Mouse (Mus musculus) left cerebral cortex, adult 8-10 months (tissue): ENCODE measurements around the gene Dgki. TPM values are rescaled to one million over a fixed set of nuclear protein-coding genes. Genes with fewer than 3 reads are reported as not detected.

Experiments
- DNase-seq, 2 experiments: peaks; one replicate each; pipeline ENCODE4 v3.0.0; 2022; ENCODE audit warnings: low spot score in 2 of 2
- total RNA-seq, 4 experiments: library from RNA; stranded (reverse); gene quantifications; 2 replicates each; pipeline ENCODE4 v1.2.4; 2022

The Dgki gene
- total RNA-seq, 4 experiments from 2014 or later, result 88.8 to 107 (median 95.6) TPM

DNA sequence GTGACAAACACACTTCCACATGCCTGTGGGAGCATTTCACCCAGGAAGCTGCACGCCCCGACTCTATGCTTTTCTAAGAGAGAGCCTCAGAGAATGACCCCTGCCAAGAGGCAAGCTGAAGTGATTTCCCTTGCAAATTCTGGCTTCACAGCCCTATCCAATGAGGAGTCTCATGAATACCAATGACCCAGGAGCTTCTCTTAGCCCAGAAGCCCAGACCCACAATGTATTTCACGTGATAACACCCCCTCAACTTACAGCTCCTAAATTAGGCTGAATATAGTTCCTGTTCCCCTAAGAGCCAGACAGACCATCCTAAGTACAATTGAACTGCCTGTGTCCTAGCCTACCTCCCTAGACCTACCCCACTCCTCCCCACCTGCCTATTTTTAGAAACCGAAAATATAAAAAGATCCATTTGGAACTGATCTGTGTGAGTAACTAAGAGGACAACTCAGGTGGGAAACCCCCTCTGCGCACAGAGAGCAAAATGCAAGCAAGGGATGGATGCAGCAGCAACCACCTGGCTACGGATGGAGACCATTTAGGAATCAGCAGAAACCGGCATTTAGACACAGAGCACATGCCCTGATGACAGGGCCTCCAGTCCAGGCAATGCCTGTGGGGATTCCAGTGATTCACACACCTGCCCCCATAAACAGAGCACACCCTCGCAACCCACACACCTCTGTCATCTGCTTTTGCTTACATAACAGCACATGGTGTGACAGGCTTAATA lies 2.1 kb downstream of the Dgki start:
- peak in 1 of 2 experiments; percentile 56 for DNase-seq

DNA sequence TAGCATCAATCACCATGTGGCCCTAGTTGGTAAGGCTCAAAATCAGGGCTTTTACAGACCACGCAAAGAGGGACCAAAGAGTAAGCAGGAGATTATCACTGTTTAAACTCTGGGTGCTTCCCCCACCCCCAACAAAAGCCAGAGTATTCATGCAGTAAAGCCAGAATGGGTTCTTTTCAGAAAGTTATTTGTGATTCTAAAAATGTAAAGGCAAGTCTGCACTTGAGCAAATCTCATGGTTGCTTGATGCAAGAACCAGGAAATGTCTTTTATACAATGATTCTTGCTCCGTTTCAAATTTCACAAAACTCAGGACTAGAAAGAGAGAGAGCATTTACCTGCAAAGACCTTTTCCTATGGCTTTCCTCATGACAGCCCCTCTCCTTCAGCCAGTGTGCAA lies 7.9 kb downstream of the Dgki start:
- DNase-seq, result no peak

DNA sequence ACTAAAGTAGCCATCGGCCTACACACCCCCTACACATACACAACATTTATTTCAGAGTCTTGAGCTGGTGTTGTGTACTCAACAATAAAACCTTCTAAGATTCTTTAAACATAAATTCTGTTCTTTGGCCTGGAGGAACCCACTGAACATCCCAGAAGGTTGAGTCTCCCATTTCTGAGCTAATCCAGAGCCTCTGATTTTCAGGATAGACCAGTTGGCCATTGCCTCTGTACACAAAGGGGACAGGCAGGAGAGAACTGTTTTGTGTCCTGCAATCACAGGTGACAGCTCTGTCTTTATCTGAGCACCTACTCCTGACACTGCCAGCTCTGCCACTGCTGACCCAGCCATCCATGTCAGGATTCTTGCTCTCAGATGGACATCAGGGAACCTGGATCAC lies 8.8 kb downstream of the Dgki start:
- DNase-seq, result no peak

DNA sequence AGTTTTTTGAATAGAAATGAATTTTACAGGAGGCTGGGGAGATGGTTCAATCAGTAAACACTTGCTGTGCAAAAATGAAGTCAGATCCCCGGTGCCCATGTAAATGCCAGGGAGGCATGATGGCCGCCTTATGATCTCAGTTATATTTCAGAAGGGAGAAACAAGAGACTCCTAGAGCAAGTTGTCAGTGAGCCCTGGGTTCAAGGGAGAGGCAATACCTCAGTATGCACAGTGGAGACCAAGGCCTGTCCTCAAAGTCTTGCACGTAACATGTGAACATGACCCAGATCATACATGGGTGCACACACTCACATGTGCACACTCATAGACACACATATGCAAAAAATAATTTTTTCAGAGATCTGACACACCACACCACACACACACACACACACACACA lies 9.3 kb downstream of the Dgki start:
- no peak for DNase-seq

DNA sequence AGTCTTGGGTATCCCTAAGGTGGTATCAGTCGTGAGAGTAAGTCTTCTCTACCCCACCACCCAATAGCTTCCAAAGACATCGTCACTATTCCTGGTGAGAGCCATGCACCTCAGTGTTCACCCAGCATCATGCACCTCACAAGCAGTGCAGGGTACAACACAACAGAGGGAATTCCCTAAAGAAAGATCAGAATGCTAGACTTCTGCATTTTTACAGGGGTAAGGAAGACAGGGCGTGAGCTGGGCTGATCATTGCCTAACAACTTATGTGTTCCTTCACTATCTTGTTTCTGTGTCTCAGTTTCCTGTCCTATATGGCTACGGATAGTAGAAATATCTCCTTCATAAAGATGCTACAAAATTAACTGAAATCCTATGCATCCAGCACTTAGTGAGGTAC lies 13.8 kb downstream of the Dgki start:
- no peak for DNase-seq

DNA sequence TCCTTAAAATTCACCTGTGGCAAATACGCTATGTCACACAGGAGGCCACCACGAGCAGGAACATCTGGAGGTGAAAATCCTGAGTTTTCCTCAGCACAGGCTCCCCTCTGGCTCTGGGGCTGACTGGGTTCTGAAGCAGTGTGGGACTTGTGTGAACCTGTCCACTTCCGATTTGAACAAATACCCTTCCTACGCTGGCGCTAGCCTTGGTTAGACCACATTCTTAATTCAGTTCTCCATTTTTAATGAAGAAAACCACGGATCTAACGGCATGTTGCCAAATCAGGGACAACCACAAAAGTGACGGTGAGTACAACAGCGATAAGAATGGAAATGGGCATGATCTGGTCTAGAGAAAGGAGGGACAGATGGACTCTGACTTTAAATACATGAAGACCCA lies 15.1 kb downstream of the Dgki start:
- DNase-seq, result no peak

DNA sequence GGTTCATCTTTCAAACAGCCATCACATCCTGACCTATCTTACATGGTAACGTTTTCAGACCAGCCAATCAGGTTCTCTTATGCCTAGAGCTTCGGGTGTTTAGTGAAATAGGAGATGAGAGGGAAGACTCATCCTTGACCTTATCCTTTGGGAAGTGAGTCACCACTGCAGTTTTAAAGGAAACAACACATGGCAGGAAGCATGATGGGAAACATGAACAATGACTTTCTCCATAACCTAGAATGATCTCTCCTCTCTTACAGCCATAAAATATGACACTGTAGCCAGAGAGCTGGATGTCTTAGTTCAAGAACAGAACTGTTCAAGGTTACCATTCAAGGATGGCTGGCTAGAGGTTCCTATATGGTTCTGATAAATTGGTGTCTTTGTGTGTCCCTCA lies 16.6 kb downstream of the Dgki start:
- no peak for DNase-seq

DNA sequence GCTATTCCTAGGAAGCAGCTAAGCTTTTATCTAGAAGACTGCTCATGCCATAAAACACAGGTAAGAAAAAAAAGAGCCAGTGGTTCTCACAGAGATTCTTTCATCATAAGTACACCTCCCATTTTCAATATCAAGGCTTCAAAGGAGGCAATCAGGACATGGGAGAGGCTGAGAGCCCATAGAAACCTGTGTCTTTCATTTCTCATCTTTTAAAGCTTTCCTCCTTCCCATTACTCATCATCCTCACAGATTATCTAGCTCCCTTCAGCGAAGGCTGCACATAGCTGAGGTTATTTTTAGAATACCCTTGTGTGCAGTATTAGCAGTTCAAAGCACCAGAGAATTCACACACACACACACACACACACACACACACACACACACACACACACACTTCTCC lies 17.3 kb downstream of the Dgki start:
- DNase-seq, result no peak

DNA sequence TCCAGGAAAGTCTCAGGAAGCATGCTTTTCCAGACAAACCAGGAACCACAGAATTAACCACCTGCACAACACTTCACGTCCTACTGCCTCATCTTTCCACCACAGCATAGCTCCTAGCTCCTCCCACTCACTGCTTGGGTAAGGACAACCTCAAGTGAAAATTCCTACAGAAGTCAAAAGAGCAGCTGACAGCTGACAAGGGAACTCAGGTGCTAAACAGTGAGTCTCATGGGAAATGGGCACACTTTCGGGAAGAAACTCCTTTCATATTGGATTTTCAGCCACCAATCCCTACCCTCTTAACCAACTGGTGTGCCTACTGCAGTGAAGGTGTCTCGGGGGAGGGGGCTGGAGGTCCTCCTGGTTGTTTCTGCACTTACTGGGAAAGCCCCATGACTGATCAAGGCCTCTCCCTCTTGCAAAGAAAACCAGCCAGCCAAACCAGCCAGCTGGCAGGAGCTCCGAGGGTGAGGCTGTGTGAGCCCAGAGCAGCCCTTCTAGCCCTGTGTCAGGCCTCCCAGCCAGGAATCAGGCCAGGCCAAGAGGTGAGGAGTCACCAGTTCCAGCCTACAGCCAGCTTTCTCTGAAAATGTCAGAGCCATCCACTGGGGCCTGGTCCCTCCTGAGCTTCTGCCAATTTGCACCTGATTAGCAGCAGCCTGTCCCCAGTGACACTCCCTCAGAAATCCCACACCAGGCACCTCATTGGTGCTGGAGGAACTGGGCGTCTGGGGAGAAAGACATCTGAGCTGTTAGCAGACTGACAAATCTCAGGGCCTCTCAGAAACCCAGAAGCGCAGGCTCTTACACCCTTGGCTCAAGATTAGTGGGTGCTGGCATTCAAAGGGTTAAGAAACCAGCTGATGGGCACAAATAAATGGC lies 22.9 kb downstream of the Dgki start:
- no peak for DNase-seq

DNA sequence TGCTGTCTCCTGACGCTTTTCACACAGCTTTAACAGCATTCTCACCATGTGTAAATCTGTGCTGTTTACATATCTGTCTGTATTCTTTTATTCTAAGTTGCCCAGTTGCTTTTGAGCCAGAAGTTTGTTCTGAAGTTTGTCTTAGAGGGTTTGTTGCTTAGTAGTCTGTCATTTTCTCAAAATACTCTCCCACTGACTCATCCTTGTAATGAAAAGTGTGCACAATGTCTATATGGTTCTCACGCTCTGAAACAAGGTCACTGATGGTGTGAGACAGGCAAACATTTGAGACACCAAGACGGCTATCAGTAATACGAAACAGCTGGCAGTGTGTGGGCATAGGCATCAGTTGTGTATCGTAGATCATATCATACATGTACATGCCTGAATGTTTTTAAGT lies 23.8 kb downstream of the Dgki start:
- DNase-seq, result no peak

DNA sequence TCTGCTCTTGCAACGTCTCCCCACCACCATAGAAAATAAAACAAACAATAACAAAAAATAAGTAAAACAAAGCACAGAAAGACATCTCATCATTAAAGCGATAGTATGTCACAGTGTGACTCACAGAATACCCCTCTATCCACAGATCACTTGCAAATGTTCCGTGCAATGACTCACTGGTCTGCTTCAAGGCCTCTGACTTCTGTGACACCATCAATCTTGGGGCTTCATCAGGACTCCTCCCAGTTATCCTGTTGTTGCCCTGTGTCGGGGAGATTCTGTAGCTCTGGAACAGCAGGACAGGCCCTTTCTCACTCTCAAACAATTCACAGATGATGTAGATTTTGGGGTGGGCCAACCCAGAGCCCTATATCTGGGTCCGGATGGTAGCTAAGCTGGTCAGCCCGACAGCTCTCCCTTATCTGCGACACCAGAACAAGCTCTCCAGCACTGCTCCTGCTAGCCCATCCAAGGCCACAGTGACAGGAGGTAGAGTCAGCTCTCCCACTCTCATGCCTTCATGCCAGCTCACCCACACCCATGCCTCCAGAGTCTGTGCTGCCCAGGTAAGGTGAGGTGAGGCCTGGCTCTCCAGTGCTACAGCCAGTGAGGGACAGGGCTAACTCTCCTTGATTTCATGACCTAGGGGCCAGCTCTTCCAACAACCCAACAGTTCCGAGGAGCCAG lies 28.9 kb downstream of the Dgki start:
- no peak for DNase-seq

DNA sequence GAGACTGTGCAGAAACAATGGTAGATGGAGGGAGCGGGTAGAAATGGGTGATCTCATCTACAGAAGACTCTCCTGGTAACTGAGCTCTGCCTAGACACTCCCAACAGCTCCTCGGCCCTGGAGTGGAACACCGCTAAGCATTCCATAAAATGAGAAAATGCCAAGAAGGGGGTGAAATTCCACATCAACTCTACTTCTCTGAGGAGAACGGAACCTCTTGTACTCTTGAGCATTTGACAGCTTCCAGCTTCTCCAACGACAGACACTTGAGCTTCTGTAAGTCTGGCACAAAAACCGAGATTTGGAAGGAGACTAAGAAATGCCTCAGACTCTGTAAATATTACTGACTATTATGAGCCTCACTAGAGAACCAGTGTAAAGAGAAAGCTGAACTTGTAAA lies 31.4 kb downstream of the Dgki start:
- DNase-seq, result no peak

DNA sequence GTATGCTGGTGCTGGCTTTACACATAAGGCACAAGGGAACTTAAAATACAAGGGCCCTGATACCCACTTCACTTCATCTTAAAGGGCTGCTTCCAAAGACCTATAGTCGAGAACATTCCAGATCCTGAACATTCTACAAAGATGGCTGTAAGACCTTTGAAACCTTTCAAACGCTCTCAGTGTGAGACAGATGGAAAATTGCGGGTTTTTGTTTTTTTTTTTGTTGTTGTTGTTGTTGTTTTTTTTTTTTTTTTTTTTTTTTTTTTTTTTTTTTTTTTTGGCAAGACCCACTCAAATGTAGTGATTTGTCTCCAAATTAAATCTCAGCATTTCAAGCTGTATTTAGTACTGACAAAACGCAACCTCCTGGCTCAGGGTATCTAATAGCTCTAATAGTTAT lies 32.0 kb downstream of the Dgki start:
- no peak for DNase-seq

DNA sequence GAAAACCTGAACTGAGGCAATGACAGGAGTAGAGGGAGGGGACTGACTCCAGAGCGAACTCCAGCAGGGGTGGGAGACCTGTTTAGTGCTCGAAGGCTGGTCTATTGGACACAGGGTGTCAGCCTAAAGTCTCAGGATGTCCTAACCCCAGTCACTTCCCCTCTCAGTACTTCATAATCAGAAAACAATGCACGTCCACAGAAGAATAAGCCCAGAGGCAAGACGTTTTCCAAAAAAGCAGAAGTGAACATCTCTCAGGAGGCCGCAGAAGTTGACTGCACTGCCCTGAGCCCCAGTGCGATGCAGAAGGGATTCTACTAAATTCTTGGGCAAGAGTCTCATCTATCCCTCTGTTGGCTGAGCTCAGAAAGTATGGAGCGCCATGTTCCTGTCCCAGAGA lies 37.5 kb downstream of the Dgki start:
- no peak for DNase-seq

DNA sequence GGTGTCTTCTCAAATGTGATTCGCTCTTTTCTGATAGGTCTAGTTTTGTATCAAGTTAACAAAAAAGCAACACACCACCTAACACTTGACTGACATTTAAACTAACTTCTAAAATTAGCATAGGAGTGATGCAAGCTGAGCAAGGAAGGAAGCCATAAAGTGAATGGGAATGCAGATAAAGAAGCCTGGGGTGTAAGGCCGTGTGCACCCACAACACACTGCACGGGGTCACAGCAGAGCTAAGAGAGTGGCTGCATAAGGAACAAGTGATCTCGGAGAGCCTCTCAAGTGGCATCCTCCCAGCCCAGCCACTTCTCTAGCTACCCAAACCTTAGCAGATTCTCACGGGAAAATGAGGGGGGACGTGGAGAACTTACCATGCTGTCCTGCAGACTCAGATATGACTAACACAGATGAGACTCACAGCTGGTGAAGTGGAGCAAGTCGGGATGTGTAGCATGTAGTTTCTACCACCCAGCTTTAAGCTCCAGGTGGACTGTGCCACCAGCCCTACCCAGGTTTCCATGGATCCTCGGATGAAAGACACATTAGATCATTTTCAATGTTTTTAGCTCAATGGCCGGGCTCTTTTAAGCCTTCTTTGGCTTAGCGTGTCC lies 38.6 kb downstream of the Dgki start:
- DNase-seq, result no peak

DNA sequence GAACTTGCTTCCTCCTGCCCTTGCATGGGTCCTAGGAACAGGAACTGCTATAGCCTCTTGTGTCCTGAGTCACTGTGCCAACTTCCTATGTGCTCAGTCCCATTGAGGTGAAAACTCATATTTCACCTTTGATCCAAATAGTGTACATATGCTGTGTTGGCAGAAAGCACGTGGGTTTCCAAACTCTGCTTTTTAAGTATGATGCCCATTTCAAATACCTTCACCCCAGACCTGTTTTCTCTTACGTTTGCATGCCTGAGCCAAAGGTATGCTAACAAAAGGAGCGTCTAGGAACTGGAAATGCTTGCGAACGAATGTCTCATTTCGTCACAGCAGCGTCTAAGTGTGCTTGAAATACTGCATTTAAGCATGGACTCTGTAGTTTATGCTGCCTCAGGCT lies 41.3 kb downstream of the Dgki start:
- DNase-seq, result no peak

DNA sequence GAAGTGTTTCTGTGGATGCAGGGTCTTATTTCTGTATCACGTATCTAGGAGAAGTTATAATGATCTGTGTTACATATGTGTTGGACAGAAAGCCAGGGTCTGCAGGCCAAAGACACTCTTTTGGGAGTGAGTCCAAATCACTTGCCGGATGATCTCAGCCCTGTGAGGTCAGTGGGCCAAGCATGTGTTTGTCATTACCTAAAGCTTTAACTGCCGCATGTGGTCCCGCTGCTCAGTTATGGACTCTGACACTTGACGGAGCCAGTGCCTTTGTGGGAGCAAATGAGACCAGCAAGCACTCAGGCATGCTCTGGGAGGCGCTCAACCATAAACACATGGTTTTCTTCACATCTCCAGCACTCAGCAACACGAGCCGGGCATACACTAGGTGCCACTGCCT lies 45.8 kb downstream of the Dgki start:
- no peak for DNase-seq

DNA sequence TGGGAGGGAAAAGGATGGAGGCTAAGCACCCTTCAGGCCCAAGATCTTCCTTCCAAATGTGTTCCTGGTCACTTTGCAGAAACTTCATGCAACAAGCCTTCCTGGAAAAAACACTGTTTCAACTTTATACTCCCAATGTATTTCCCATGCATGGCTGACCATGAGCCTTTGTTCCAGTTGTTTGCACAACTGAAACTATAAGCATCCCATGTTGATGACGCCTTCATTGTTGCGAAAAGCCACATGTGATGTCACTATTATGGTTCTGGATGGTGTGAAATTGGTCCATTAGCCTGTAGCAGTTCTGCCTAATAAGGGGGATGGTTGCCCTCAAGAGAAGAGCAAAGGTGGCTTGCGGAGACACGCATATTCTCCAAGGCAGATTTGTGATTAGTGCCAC lies 47.4 kb downstream of the Dgki start:
- no peak for DNase-seq

DNA sequence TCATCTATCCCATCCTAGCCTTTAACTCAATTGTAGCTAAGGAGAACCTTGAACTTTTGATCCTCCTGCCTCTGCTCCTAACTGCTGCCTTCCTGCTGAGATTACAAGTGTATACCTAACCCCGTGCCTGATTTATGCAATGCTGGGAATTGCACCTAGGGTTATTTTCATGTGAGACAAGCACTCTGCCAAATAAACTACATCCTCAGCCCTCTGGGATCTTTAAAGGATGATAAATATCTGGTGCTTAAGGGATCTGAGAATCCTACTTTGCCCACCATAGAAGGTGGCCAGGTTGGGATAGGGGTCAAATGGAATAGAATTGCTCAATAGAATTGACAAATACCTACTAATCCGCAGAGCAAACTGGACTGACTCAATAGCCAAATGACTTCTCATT lies 49.3 kb downstream of the Dgki start:
- no peak for DNase-seq

DNA sequence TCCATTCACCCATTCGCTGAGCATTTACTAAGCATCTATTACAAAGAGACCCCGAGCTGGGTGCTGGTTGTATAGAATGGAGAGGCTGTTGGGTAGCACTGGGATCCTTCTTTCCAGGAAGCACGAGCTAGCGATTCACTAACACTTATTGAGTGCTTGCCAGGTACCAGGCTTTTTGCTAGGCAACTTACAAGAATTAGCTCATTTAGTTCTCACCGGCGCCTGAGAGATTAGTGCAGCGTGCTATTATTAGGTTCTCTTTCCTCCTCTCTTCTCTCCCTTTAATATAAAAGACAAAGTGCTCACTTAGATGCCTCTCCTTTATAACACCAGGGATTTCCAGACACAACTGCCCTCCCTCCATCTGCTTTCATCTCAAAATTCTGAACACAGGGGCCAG lies 54.2 kb downstream of the Dgki start:
- peak in 1 of 2 experiments; percentile 46 for DNase-seq

DNA sequence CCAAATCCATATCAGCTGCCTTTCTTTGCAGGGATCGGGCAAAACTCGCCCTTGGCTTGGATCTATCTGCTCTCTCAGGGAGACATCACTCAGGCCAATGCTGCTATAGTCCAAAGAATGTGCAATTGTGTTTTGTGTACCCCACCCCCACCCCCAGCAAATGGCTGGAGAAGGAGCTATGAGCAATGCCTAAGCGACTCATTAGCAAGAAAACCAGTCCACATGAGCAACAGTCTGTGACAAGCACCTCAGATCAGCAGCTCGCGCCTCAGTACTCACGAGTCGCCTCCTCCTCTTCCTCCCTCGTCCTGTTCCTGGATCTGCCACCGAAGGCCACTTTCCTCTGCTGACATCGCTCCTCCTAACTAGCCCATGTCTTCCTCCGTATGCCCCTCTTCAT lies 55.9 kb downstream of the Dgki start:
- DNase-seq, result no peak

DNA sequence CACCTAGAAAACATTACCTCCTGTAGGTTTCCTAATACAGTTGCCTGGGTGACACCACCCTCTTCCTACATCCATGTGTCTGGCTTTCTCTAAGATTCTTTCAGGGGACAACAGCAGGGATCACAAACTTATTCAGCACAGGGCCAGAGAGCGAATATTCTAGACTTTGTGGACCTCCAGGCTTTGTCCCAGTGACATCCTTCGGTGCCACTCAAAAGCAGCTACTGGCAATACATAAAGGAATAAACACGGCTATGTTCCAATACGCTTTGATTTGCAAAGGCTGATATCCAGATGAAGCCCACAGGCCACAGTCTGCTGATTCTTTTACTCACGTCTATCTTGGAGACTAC lies 57.2 kb downstream of the Dgki start:
- DNase-seq, result no peak
